Mouse (Mus musculus) thymus, postnatal 36 days (tissue): ENCODE data around the gene 9130023H24Rik.

Experiments used
- DNase-seq, 2 experiments: peaks; one replicate each; pipeline ENCODE4 v3.0.0; 2022; ENCODE audit warnings: mixed read lengths in 2 of 2

Gene 9130023H24Rik

DNA sequence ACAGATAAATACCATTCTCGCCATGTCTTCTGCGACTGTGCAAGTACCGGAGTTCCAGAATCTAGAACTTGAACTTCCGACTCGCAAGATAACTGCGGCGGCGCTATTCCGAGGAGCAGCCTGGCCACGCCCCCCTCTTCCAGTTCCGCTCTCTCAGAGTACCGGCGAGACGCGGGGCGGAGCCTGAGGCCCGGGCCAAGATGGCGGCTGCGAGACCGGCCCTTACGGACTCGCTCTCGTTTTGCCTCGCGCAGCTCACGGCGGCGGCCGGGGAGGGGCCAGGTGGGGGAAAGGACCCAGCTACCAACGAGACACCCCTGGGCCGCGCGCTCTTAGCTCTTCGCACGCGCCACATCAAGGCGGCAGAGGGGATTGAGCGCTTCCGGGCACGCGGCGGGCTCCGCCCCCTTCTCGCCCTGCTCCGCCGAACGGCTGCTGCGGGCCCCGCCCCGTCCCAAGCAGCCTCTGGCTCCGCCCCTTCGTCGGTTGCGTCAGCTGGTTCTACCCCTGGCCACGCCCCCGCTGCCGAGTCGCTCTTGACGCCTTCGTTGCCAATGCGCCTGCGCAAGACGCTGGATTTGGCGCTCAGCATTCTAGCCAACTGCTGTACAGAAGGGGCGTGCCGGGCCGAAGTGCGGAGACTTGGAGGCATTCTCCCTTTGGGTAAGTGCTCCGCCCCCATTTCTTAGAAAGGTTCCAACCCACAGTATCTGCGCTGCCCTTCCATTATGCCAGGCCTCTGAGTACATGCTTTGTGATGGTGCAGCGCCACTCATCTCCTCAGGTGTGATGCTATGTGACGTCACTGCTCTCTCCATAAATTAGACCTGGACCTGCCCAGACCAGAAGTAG lies at the start of gene 9130023H24Rik:
Gene 9130023H24Rik, minus strand, starts transcription at position 105 of the 852 bp plus-strand sequence.
- DNase-seq: peak; percentile 100

- no peak for DNase-seq
Observed at GRCm38 (mm10) chr7:128285060-128285459, 47.2 kb upstream of the 9130023H24Rik start.

- no peak for DNase-seq
Observed at GRCm38 (mm10) chr7:128284047-128284446, 46.2 kb upstream of the 9130023H24Rik start.

DNA sequence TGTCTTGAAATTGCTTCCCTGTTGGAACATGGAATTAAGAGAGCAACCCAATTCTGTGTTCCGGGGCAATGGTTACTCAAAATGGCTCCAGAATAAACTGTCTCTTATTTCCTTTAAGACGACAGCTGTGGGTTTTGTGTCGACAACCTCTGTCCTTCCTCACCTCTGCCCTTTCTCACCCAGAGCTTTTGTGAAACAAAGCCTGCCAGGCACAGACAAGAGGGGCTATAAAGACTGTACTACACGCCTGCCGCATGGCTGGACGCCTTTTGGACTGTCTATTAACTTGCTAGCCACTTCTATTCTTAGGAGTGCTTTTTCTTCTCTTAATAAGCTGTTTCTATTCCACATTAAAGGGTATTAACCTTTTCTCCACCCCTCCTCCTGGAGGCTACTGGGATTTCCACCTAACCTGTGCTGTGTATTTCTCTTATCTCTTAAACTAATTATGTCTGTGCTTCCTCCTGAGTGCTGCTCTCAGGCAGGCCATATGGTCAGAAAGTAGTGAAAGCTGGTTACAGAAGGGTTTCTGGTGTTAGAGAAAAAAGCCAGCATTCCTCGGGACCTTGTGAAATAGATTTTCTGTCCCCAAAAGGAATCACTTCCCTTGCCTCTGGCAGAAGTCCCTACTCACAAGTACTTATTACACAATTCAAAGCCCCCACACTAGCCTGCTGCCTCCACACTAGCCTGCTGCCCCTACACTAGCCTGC lies 44.9 kb upstream of the 9130023H24Rik start:
- DNase-seq: no peak

GRCm38 (mm10) chr7:128281765-128282164 lies 43.9 kb upstream of the 9130023H24Rik start:
- DNase-seq: no peak

GRCm38 (mm10) chr7:128279750-128280149 lies 41.9 kb upstream of the 9130023H24Rik start:
- DNase-seq: no peak

DNA sequence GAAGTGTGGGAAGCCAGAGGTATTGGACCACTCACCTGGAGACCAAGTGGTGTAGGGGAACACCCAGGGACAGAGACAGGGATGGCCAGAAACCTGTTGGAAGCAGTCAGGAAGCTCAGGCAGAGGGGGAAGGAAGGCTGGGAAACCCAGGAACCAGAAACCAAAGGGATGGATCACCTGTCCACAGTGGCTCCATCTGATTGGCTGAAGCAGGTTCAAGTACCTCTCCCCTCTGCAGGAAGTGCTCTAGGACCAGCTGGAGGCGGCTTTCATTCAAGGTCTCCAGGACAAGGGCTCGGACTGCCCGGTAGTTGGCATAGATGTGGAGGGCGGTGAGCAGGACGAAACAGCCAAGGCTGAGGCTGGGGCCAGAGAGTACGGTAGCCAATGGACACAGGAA lies 38.2 kb upstream of the 9130023H24Rik start:
- DNase-seq: no peak

DNA sequence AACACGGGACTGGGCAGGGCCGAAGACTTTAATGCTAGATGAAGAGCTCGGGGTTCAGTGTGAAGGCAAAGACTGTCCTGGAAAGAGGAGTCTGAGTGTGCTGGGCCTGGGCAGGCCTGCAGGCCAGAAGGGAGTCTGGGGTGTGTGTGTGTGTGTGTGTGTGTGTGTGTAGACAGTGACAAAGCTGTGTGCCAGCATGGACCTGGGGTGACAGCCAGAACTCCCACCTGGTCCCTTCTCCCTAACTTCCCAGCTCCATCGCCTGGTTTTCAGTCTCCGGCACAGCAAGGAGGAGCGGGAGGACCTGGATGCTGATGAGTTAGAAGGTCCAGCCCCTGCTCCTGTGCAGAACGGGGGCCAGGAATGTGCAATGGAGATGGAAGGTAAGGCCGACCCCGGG lies 33.7 kb upstream of the 9130023H24Rik start:
- DNase-seq: no peak

DNA sequence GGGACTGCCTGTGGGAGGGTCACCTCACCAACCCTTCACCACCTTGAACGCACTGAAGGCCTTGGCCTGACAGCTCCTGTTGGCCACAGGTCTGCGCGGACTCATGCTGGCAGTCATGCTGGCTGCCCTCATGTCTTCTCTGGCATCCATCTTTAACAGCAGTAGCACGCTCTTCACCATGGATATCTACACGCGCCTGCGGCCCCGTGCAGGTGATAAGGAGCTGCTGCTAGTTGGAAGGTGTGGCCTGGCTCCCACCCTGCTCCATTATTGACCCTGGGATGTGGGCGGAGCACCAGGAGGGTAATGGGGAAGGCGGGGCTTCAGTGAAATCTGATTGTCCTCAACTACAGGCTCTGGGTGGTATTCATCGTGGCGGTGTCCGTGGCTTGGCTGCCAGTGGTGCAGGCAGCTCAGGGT lies 32.6 kb upstream of the 9130023H24Rik start:
- DNase-seq: no peak

GRCm38 (mm10) chr7:128267813-128268212 lies 30.0 kb upstream of the 9130023H24Rik start:
- DNase-seq: no peak

DNA sequence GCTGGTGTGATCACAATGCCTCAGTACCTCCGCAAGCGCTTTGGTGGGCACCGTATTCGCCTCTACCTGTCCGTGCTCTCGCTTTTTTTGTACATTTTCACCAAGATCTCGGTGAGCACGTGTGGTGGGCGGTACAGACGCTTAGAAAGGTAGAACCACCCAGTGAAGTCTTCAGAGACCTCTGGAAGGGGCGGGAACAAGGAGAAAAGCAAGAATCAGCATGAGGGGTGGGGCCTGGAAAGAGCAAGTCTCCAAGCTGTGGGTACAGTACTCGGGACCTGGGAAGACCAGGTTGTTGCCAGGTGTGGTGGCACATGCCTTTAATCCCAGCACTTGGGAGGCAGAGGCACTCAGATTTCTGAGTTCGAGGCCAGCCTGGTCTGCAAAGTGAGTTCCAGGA lies 29.6 kb upstream of the 9130023H24Rik start:
- DNase-seq: no peak

DNA sequence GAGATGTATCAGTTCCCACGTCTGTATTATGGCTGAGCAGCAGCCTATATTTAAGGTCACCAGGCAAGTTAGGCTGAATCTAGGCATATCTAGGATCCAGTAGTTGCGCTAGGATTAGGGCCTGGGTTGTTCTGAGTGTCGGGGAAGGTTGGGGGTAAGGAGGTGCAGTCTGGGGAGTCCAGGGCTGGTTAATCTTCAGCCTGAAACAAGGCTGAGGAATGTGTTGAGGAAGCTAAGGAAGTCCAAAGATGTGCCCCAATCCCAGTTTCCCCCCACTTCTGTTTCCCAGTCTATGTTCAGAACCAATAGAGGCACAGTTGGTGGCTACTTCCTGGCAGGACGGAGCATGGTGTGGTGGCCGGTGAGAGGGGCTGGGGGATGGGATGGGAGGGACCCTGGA lies 28.2 kb upstream of the 9130023H24Rik start:
- no peak for DNase-seq

GRCm38 (mm10) chr7:128265411-128265810 lies 27.6 kb upstream of the 9130023H24Rik start, which contains the start of gene Slc5a2:
Gene Slc5a2 (plus strand): TSS chr7:128265657.
- DNase-seq: no peak

DNA sequence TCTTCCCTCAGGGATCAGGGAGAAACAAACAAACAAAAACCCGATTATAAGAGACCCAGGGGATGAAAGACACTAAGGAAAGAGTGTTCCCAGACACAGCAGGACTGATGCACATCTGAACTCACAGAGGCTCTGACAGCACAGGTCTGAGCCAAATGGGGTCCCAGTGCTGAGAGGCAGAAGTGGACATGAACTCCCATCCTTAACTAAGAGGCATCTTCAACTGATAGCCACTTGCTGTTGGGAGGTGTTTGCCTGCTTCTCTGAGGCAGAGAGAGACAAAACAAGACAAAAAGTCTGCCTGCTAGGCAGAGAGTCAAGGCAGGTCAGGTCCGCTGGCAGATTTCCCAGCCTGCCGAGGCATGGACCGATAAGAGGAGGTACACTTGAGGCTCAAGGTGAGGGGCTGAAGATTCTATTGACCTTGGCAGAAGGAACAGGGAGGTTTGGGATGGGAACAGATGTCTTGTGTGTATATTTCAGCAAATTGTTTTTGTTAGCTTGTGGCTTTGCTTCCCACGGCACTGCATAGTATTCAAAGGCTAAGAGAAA lies 19.0 kb upstream of the 9130023H24Rik start:
- no peak for DNase-seq

- DNase-seq: no peak
Observed at GRCm38 (mm10) chr7:128255757-128256156, 17.9 kb upstream of the 9130023H24Rik start.

- DNase-seq: no peak
Observed at GRCm38 (mm10) chr7:128254978-128255377, 17.1 kb upstream of the 9130023H24Rik start.

DNA sequence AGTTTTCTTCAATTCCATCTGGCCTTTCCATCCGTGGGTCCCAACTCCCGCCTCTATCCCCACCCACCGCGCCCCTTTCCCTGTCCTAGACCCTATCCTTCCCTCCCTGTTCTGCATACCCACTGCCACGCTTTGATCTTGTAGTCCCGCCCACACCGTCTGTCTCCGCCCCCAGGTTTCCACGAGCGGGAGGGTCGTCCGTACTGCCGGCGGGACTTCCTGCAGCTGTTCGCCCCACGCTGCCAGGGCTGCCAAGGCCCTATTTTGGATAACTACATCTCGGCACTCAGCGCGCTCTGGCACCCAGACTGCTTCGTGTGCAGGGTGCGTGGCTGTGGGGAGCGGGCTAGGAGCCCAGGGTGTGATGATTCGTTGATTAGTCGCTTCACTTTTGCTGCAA lies 14.8 kb upstream of the 9130023H24Rik start:
- peak; percentile 93 for DNase-seq

GRCm38 (mm10) chr7:128251946-128252345 lies 14.1 kb upstream of the 9130023H24Rik start:
- peak; percentile 35 to 46 for DNase-seq

GRCm38 (mm10) chr7:128249998-128250397 lies 12.2 kb upstream of the 9130023H24Rik start:
- DNase-seq: no peak

DNA sequence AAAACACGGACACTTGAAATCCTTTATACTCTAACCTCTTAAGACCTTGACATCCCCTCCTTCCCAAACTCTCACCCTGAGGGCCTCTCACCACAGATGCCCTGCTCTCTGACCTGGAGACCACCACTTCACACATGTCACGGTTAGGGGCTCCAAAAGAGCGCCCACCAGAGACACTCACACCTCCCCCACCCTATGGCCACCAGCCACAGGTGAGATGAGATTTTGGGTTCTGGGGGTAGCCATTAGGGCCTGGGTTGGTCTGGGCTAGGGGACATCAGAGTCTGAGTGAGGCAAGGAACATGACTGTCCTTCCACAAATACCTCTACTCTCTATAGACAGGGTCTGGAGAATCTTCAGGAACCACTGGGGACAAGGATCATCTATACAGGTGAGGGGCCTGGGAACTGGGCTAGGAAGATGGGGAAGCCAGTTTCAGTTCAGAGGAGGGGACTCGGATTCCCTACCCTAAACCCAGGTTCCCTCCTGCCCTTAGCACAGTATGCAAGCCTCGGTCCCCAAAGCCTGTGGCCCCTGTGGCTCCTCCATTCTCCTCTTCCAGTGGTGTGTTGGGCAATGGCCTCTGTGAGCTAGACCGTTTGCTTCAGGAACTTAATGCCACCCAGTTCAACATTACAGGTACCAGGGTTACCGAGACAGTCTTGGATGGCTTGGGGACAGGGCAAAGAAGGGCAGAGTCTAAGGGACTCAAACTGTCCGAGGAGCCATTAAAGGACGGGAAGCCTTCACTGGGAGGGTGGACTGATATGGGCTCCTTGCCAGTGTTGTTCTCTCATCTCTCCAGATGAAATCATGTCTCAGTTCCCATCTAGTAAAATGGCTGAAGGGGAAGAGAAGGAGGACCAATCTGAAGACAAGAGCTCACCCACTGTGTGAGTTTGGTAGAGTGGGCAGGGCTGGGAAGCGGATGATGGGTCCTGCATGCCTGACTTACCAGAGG lies 10.5 kb upstream of the 9130023H24Rik start:
- DNase-seq: no peak

DNA sequence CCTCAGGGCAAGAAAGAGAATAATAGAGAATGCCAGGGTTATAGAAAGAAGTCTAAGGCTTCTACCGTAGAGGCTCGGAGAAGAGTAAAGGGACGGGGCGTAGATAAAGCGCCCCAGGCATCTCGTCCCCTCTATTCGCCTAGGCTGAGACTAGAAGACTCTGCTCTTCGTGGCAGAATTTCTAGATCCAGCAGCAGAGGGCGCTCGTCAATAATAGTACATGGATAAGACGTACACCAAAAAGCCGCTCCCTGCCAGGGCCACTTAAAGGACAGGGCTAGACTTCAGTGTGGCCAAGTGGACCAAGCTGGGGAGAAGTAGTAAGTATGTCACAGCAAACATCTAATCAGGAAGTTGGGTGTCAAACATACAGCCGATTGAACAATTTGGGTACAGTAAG lies 9.6 kb upstream of the 9130023H24Rik start:
- DNase-seq: peak; percentile 69 to 73
